Mouse (Mus musculus): Measurements from ENCODE around the gene Nolc1. TPM values are rescaled to one million over a fixed set of nuclear protein-coding genes. Genes with fewer than 3 reads are reported as not detected.

Nolc1 gene
- total and polyA plus RNA-seq, 3 experiments, result 88.0 to 333 (median 96.0) TPM

- dilution Hi-C loops (cut with MboI; ENCODE audit: extremely low pct_ligation_motif_present, extremely low pct_unique_long_range_greater_than_20kb, low sequenced_read_pairs), result no loop called here
- Histone ChIP-seq H3K4me3 (replicated peaks in 1 of 3; ENCODE audit: low read depth in 2 of 3, low read length in 2 of 3, poor library complexity in 1 of 3) (peak overlapping the region in 1 of 3 experiments; percentile 69), H3K27ac (ENCODE audit: insufficient read depth, low read depth) (no peak overlapping the region), H3K79me2 (replicated peaks; ENCODE audit: control insufficient read depth, extremely low read depth, insufficient read depth, poor library complexity, severe bottlenecking) (peaks cover 41% of the 10 kb centered on the region), H3K4me1 (ENCODE audit: control insufficient read depth in 1 of 2, insufficient read depth in 2 of 2) (peaks cover 7 to 33% of the 10 kb centered on the region in 2 experiments), H3K27me3 (replicated peaks) (no peaks in the 10 kb centered on the region), H3K9me3 (replicated peaks; ENCODE audit: low read length) (no peaks in the 10 kb centered on the region), H3K36me3 (replicated peaks in 1 of 2; ENCODE audit: control insufficient read depth in 1 of 2, insufficient read depth in 1 of 2, low read length in 1 of 2) (peaks cover 36 to 45% of the 10 kb centered on the region in 2 experiments), H3K9ac (ENCODE audit: insufficient read depth, low read depth) (no peak overlapping the region; the same call in 1 of the 2 replicates), H3K4me2 (ENCODE audit: insufficient read depth, low read depth, poor library complexity, severe bottlenecking) (peak overlapping the region; percentile 12)
- TF ChIP-seq EP300 (IDR thresholded peaks at IDR 0.05; ENCODE audit: low read length) (no peak), POLR2A (IDR thresholded peaks at IDR 0.05; ENCODE audit: low read depth, low read length) (no peak), POLR2AphosphoS2 (IDR thresholded peaks at IDR 0.05; ENCODE audit: low read depth, low read length) (no peak), NRF1 (IDR thresholded peaks at IDR 0.05; ENCODE audit: low read depth, low read length) (no peak), USF1 (IDR thresholded peaks at IDR 0.05; ENCODE audit: low read depth, low read length) (no peak), RAD21 (IDR thresholded peaks at IDR 0.05; ENCODE audit: low read depth, low read length) (no peak), ZNF384 (IDR thresholded peaks at IDR 0.05; ENCODE audit: low read depth, low read length) (no peak), MAZ (IDR thresholded peaks at IDR 0.05; ENCODE audit: low read depth, low read length) (no peak), E2F4 (IDR thresholded peaks at IDR 0.05; ENCODE audit: insufficient replicate concordance, low read depth, low read length) (no peak), SMC3 (IDR thresholded peaks at IDR 0.05; ENCODE audit: low read depth, low read length) (no peak), CHD1 (IDR thresholded peaks at IDR 0.05; ENCODE audit: low read depth, low read length) (no peak), MEF2A (IDR thresholded peaks at IDR 0.05; ENCODE audit: borderline replicate concordance, low read depth, low read length) (no peak), PAX5 (IDR thresholded peaks at IDR 0.05; ENCODE audit: low read length) (no peak), HCFC1 (IDR thresholded peaks at IDR 0.05; ENCODE audit: low read depth, low read length) (no peak)
- DNase-seq (ENCODE audit: extremely low read depth), result no peak
- in situ Hi-C loops (cut with MboI; ENCODE audit: low pct_ligation_motif_present, low pct_unique_long_range_greater_than_20kb, low sequenced_read_pairs), result no loop called here
Measured at GRCm38 (mm10) chr19:46037243-46037924, 38.3 kb upstream of the Nolc1 start.

- Histone ChIP-seq H3K4me3 (replicated peaks in 1 of 3; ENCODE audit: low read depth in 2 of 3, low read length in 2 of 3, poor library complexity in 1 of 3) (peak overlapping the region; percentile 65 to 76 (median 69)), H3K79me2 (replicated peaks; ENCODE audit: control insufficient read depth, extremely low read depth, insufficient read depth, poor library complexity, severe bottlenecking) (peaks cover 48% of the 10 kb centered on the region), H3K9me3 (replicated peaks; ENCODE audit: low read length) (no peaks in the 10 kb centered on the region), H3K4me2 (ENCODE audit: insufficient read depth, low read depth, poor library complexity, severe bottlenecking) (peak overlapping the region; percentile 65), H3K36me3 (replicated peaks in 1 of 2; ENCODE audit: control insufficient read depth in 1 of 2, insufficient read depth in 1 of 2, low read length in 1 of 2) (peaks cover 29 to 37% of the 10 kb centered on the region in 2 experiments), H3K9ac (ENCODE audit: insufficient read depth, low read depth) (peak overlapping the region; percentile 87), H3K27me3 (replicated peaks) (no peaks in the 10 kb centered on the region), H3K27ac (ENCODE audit: insufficient read depth, low read depth) (no peak overlapping the region), H3K4me1 (ENCODE audit: control insufficient read depth in 1 of 2, insufficient read depth in 2 of 2) (peaks cover 8 to 41% of the 10 kb centered on the region in 2 experiments)
- DNase-seq (ENCODE audit: extremely low read depth), result no peak
- TF ChIP-seq TCF12 (IDR thresholded peaks at IDR 0.05; ENCODE audit: low read depth, low read length) (no peak), NRF1 (IDR thresholded peaks at IDR 0.05; ENCODE audit: low read depth, low read length) (peak; percentile 59), SIN3A (IDR thresholded peaks at IDR 0.05; ENCODE audit: low read length) (no peak)
- dilution Hi-C loops (cut with MboI; ENCODE audit: extremely low pct_ligation_motif_present, extremely low pct_unique_long_range_greater_than_20kb, low sequenced_read_pairs), result no loop called here
- in situ Hi-C loops (cut with MboI; ENCODE audit: low pct_ligation_motif_present, low pct_unique_long_range_greater_than_20kb, low sequenced_read_pairs), result no loop called here
Measured at GRCm38 (mm10) chr19:46037925-46038850, 37.5 kb upstream of the Nolc1 start.

Data from CH12.LX (cell line).